Mouse (Mus musculus) adrenal gland, adult 10 weeks (tissue): ENCODE results near the gene Fth1. TPM values are rescaled to one million over a fixed set of nuclear protein-coding genes. Genes with fewer than 3 reads are reported as not detected.

Experiments used
- polyA plus RNA-seq: library from polyadenylated mRNA; stranded (reverse); fragments of 350-450 nt; fragmentation: Illumina TruSeq; extraction: RNeasy Lipid Tissue Mini Kit (QIAGEN cat#74804); gene quantifications from one replicate; pipeline ENCODE4 v1.2.3, GENCODE M21; 2014; ENCODE audit warnings: low read depth, low replicate concordance

Gene Fth1
- 2,895 TPM for polyA plus RNA-seq

GRCm38 (mm10) chr19:9980258-9980657 lies at the start of gene Fth1:
Gene Fth1, plus strand, starts transcription at chr19:9980598.

GRCm38 (mm10) chr19:10001206-10001969 lies 21.0 kb downstream of the Fth1 start, which contains the start of the genes Best1 and Rab3il1:
Gene Best1, minus strand, starts transcription at chr19:10001633.
Gene Rab3il1, plus strand, starts transcription at chr19:10001669.

Other genes with a start within 250 kb of the Fth1 start
- not detected for gene Scgb2a2, start 133.0 kb upstream of the Fth1 start, polyA plus RNA-seq
- 5.8 TPM for gene Incenp, start 81.0 kb upstream of the Fth1 start, polyA plus RNA-seq
- not detected for gene Best1, start 21.0 kb downstream of the Fth1 start, polyA plus RNA-seq
- gene Rab3il1, start 21.1 kb downstream of the Fth1 start, polyA plus RNA-seq = 0.99 TPM
- 6.5 TPM for gene Fads3, start 61.0 kb downstream of the Fth1 start, polyA plus RNA-seq
- 284 TPM for gene Fads2, start 121.1 kb downstream of the Fth1 start, polyA plus RNA-seq
- gene Fads1, start 202.3 kb downstream of the Fth1 start, polyA plus RNA-seq = 561 TPM
- gene Tmem258, start 223.4 kb downstream of the Fth1 start, polyA plus RNA-seq = 24.8 TPM
- 2.7 TPM for gene Fen1, start 223.6 kb downstream of the Fth1 start, polyA plus RNA-seq